Mouse (Mus musculus) right cerebral cortex, postnatal 14 days (tissue): ENCODE measurements around the gene Mrps27.

ENCODE experiments used
- DNase-seq: peaks from one replicate; pipeline ENCODE4 v3.0.0; 2022

Gene Mrps27

DNA sequence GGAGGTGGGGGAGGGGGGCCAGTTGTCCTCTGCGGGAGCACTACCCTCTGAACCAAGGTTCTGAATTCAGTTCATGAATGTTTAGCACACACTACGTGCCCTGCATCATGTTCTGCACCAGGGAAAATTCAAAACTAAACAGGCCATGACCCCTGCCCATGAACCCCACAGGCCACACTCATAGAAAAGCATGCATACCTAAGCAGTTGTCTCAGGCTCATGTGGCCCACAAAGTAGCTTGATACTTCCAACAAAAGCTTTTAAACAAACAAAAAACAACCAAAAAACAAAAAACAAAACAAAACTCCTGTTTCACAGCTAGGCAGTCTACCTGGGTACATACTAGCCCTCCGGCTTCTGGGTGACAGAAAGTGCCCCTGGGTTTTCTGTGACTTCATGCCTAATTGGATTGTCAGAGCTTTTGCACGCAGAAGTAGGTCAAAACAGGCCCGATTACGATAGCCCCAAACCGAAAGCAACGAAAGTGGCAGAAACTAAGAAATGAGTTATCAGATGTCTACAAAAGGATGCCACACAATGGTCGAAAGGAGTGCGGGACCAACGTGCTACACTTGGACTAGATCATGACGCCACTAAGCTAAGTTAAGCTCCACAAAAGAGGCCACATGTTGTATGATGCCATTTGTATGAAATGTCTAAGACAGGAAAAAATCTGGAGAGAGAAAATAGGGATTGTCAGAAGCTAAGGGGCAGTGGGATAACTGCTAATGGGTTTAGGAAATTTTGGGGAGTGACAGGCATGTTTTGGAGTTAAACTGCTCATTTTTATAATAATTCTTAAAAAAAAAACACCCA, 98.1 kb downstream of the Mrps27 start:
- no peak for DNase-seq

- DNase-seq = no peak
These were observed 99.0 kb downstream of the Mrps27 start for GRCm38 (mm10) chr13:99443484-99444175.

GRCm38 (mm10) chr13:99444431-99444871, 99.9 kb downstream of the Mrps27 start:
- DNase-seq = no peak

- DNase-seq = no peak
These were observed 100.3 kb downstream of the Mrps27 start for GRCm38 (mm10) chr13:99444880-99445279.

GRCm38 (mm10) chr13:99447002-99447401, 102.4 kb downstream of the Mrps27 start:
- DNase-seq = no peak

GRCm38 (mm10) chr13:99447403-99448199, 103.0 kb downstream of the Mrps27 start:
- peak; percentile 42 for DNase-seq

- no peak for DNase-seq
These were observed 103.7 kb downstream of the Mrps27 start for GRCm38 (mm10) chr13:99448278-99448677.

DNA sequence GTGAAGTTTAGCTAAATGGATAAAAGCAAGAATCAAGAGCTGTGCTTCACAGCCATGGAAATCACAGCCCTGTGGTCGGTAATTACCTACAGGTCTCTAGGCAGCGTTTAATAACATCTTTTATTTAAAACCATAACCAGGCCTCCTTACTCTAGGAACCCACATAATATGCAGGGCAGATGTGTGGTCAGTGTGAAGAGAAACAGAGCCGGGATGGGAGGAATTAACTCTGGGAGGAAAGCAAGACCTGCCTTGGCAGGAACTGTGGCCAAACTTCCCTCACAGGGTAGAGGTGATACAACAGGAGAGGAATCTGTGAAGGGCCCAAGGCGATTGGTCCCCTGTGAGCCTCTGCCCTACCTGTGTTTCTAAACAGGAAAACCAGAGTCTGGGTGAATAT, 105.0 kb downstream of the Mrps27 start:
- no peak for DNase-seq

DNA sequence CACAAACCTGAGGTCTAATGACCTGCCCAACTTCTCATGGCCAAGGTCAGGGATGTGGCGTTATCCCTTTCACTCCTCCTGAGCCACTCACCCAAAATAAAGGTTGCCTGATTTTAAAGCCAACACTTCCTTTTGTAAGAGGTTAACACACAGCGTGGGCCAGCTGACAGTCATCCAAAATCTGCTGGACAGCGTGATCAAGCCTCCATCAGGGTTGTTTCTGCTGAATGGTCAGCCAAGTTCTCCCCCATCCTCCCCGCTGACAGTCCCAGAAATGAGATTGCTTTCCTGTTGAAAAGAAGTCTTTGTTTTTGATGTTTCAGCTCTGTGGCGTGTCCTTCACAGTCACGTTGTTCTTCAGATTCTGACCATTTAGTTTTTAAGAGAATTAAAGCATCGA, 106.2 kb downstream of the Mrps27 start:
- DNase-seq = no peak

DNA sequence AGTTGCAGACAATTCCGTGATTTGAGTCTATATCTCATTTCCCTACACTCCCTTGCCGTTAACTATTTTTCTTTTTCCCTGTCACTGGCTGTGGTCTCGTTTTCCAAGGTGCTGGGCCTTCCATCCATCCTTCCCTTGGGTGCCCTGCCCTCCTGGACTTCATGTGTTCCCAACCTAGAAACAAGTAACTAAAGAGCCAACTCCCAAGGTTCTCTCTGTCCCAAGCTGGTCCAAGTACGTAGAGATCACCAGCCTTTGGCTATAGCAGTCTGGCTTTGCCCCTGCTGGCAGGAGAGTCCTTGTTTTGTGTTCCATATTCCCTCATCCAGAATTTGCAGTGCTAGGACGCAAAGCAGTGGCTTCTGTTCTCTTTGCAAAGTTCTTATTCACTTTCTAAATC, 106.7 kb downstream of the Mrps27 start:
- no peak for DNase-seq

- DNase-seq = no peak
These were observed 107.9 kb downstream of the Mrps27 start for GRCm38 (mm10) chr13:99452444-99452843.

DNA sequence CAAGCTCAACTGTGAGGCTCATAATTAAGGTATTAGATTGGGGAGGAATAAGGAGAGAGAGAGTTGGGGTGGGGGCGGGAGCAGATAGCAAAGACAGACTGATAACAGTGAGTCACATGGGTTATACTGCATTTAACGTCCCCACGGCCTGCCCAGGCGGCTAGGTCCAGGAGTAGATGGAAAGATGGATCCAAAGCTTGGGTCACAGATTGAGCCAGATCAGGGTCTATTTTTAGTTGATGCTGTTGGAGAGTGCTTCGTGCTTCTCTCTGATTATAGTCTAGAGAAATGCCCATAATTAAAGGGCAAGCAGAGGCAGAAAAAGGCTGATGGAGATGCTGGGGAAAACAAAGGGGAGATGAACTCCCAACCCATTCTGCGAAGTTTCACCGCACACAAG, 110.4 kb downstream of the Mrps27 start:
- no peak for DNase-seq

DNA sequence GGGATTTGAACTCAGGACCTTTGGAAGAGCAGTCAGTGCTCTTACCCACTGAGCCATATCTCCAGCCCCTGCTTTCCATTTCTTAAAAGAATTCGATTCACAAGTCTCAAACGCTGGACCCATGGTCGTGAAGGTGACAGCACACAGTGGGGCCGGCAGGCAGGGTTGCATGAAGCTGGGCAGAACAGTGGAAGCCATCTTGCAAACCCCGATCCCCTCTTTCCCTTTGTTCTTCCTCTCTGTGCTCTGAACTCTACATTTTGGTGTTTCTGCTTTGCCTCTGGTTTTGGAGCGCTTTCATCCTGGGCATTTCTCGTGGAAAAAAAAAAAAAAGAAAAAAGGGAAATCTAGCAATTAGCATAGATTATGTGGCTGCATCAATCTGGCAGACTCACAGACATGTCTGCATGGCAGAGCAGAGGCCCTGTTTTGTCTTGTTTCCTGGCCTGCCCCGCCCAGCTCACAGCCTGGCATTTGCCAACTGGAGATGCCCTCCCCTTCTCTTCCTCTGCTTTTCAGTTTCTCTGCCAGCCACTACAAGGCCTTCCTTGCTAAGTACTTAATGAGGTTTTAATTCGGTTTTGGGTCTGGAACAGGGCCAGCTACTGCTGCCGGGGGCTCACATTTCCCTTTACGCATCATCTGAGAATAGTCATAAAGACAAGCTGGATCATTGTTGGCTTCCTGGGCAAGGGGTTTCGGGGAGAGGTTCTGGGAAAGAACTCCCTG, 114.2 kb downstream of the Mrps27 start:
- no peak for DNase-seq

- DNase-seq = no peak
These were observed 115.0 kb downstream of the Mrps27 start for GRCm38 (mm10) chr13:99459612-99460011.

DNA sequence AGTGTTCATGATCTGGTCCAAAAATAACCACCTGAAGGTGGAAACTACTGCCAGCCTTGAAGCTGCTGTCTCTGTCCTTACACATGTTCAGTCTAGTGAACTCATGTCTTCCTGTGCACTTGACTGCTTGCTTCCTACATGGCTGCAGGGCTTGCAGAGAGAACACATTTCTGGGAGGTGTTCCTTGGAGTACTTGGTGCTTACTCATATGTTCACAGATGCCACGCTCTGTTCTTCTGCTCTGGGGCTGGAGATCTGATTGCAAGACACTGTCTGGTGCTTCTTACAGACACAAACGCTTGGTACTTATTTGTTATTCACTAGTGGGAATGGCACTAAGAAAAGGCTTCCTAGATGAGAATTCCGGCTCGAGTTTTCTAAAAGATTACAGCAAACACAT, 117.3 kb downstream of the Mrps27 start:
- no peak for DNase-seq

- DNase-seq = no peak
These were observed 120.0 kb downstream of the Mrps27 start for GRCm38 (mm10) chr13:99464551-99464950.
